Mouse (Mus musculus): ENCODE results near the gene Mrps16.

- TF ChIP-seq CTCF (IDR thresholded peaks at IDR 0.05; ENCODE audit: extremely low read depth, insufficient read depth, low read length): no peak
- TF ChIP-seq POLR2A (IDR thresholded peaks at IDR 0.05; ENCODE audit: extremely low read depth, insufficient read depth, low read length): no peak
Measured at GRCm38 (mm10) chr14:20379753-20380430, 13.5 kb downstream of the Mrps16 start.

All from cortical plate, adult 2 months (tissue).